Mouse (Mus musculus) kidney, adult 2 months (tissue): ENCODE measurements around the gene Slit2.

Experiments used
- CTCF ChIP-seq: fragments of 200-500 bp; conservative IDR thresholded peaks from 2 replicates; pipeline ENCODE4 v1.5.1; 2011; ENCODE audit warnings: low read depth, mild to moderate bottlenecking, control low read depth, low read length, moderate library complexity, mixed read lengths; ENCODE audit not compliant: insufficient read depth, insufficient read length
- POLR2A ChIP-seq: fragments of 200-500 bp; IDR thresholded peaks from one replicate; pipeline ENCODE4 v1.6.1; 2011; ENCODE audit warnings: low read depth, low read length, control low read depth

DNA sequence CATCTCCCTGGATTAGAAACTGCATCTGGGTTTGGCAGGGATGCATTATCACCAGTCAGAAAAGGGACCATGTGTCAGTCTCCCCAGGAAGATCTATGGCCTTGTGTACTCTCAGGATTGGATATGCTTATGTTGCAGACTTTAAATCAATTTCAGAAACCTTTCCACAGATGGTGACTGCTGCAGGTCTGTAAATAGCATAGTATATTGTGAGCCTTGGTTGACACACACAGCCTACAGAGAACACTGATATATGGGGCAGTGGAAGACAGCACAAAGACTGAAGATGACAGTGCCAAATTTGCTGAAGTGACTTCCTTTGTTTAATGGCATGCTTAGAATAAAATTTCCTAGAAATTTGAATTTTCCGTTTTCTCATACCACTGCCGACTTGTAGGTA lies 163.1 kb downstream of the Slit2 start:
- TF ChIP-seq CTCF (no peak), POLR2A (no peak)
